Mouse (Mus musculus) left cerebral cortex, postnatal 10 days (tissue): ENCODE measurements around the gene Tbx3. TPM values are rescaled to one million over a fixed set of nuclear protein-coding genes. Genes with fewer than 3 reads are reported as not detected.
A peak's percentile ranks its signal among the peaks of the same experiment; 100 is the strongest.

Experiments
- DNase-seq, 2 experiments: peaks; one replicate each; pipeline ENCODE4 v3.0.0; 2021 to 2022; ENCODE audit warnings: low spot score in 2 of 2, mixed read lengths in 1 of 2; ENCODE audit errors: extremely low spot score in 1 of 2
- intact Hi-C: fragments of 180-260 bp; cut with DNase I; formaldehyde crosslinking; loops from one replicate; pipeline ENCODE4 v1.15.1; 2025
- total RNA-seq, 2 experiments: library from RNA; stranded (reverse); gene quantifications; 2 replicates each; pipeline ENCODE4 v1.2.3; 2021

Tbx3 gene
- total RNA-seq, 2 experiments from 2014 or later = 3.0 to 5.1 TPM

- intact Hi-C loops = loop anchor here (5.0 to 10.0 kb wide), 3 partner anchors 163 to 797 kb away; partner anchors contain the start of gene Lhx5
These were observed 3.5 kb downstream of the Tbx3 start for GRCm38 (mm10) chr5:119673716-119674605.

GRCm38 (mm10) chr5:119674606-119675330 is 4.3 kb downstream of the Tbx3 start:
- no peak for DNase-seq
- intact Hi-C loops = loop anchor here (5.0 to 10.0 kb wide), 3 partner anchors 163 to 797 kb away; partner anchors contain the start of gene Lhx5

More at GRCm38 (mm10) chr5:119673716-119674605, 3.5 kb downstream of the Tbx3 start:
- DNase-seq = no peak

- intact Hi-C loops = loop anchor here (10.0 kb wide), 1 partner anchor 759 kb away; the partner anchor contains the start of gene Lhx5
- no peak for DNase-seq
These were observed 5.8 kb downstream of the Tbx3 start for GRCm38 (mm10) chr5:119676245-119676644.

- no peak for DNase-seq
- intact Hi-C loops = loop anchor here (10.0 kb wide), 1 partner anchor 756 kb away; the partner anchor contains the start of gene Lhx5
These were observed 8.0 kb downstream of the Tbx3 start for GRCm38 (mm10) chr5:119678516-119678915.

GRCm38 (mm10) chr5:119679084-119679483 is 8.6 kb downstream of the Tbx3 start:
- DNase-seq = no peak
- intact Hi-C loops = loop anchor here (10.0 kb wide), 1 partner anchor 756 kb away; the partner anchor contains the start of gene Lhx5

- no peak for DNase-seq
- intact Hi-C loops = loop anchor here (10.0 kb wide), 1 partner anchor 755 kb away; the partner anchor contains the start of gene Lhx5
These were observed 9.3 kb downstream of the Tbx3 start for GRCm38 (mm10) chr5:119679614-119680328.

- peak in 1 of 2 experiments; percentile 37 for DNase-seq
- intact Hi-C loops = no loop called here
These were observed 10.0 kb downstream of the Tbx3 start for GRCm38 (mm10) chr5:119680329-119681010.

- no peak for DNase-seq
- intact Hi-C loops = no loop called here
These were observed 10.8 kb downstream of the Tbx3 start for GRCm38 (mm10) chr5:119681011-119681832.

GRCm38 (mm10) chr5:119681833-119682210 is 11.4 kb downstream of the Tbx3 start:
- DNase-seq = no peak
- intact Hi-C loops = no loop called here

GRCm38 (mm10) chr5:119682646-119683515 is 12.4 kb downstream of the Tbx3 start:
- intact Hi-C loops = no loop called here
- DNase-seq = peak in 1 of 2 experiments; percentile 47

GRCm38 (mm10) chr5:119683861-119684260 is 13.4 kb downstream of the Tbx3 start:
- intact Hi-C loops = no loop called here
- no peak for DNase-seq

- DNase-seq = no peak
- intact Hi-C loops = no loop called here
These were observed 14.4 kb downstream of the Tbx3 start for GRCm38 (mm10) chr5:119684701-119685391.

GRCm38 (mm10) chr5:119685446-119686198 is 15.2 kb downstream of the Tbx3 start:
- intact Hi-C loops = no loop called here
- DNase-seq = no peak

- DNase-seq = peak in 1 of 2 experiments; percentile 47
- intact Hi-C loops = no loop called here
These were observed 15.9 kb downstream of the Tbx3 start for GRCm38 (mm10) chr5:119686199-119686964.
